Mouse (Mus musculus) frontal cortex, postnatal 10 days (tissue): ENCODE results near the gene Mfap5.
"Not testable (repeated sequence)": the region's sequence is repeated elsewhere in the genome, so short reads cannot be mapped to it uniquely, and the experiment has no call there.

Experiments used
- DNase-seq, 2 experiments: peaks; one replicate each; pipeline ENCODE4 v3.0.0; 2022; ENCODE audit warnings: low spot score in 2 of 2, mixed read lengths in 1 of 2

Mfap5 gene

GRCm38 (mm10) chr6:122560427-122560826 lies 54.8 kb downstream of the Mfap5 start:
- peak; percentile 32 to 55 for DNase-seq

GRCm38 (mm10) chr6:122561005-122561404 lies 55.4 kb downstream of the Mfap5 start:
- no peak for DNase-seq

- peak; percentile 22 to 55 for DNase-seq
These were observed 56.8 kb downstream of the Mfap5 start for GRCm38 (mm10) chr6:122562463-122562862.

GRCm38 (mm10) chr6:122565070-122565784 lies 59.6 kb downstream of the Mfap5 start:
- DNase-seq = no peak

GRCm38 (mm10) chr6:122569113-122569512 lies 63.5 kb downstream of the Mfap5 start:
- DNase-seq = no peak

- no peak for DNase-seq
These were observed 64.1 kb downstream of the Mfap5 start for GRCm38 (mm10) chr6:122569762-122570161.

- no peak for DNase-seq
These were observed 65.3 kb downstream of the Mfap5 start for GRCm38 (mm10) chr6:122570695-122571616.

GRCm38 (mm10) chr6:122571617-122571959 lies 65.9 kb downstream of the Mfap5 start:
- DNase-seq = no peak

- DNase-seq = not testable (repeated sequence)
These were observed 69.4 kb downstream of the Mfap5 start for GRCm38 (mm10) chr6:122575037-122575436.

GRCm38 (mm10) chr6:122577030-122577429 lies 71.4 kb downstream of the Mfap5 start:
- DNase-seq = no peak
